ENCODE assay signal across 8 mouse cellular contexts in genomic region chr4:62695523-62695922, GRCm38 (mm10).
DNase-seq lines count a peak whose midpoint lies in the region; ATAC-seq lines count a peak whose summit lies in the region.

No protein-coding gene starts in this region.

- DNase-seq in gastrocnemius, postnatal 25 days, result peak; percentile 56
- DNase-seq in gastrocnemius, adult 8-10 months (ENCODE audit: low spot score in 2 of 2), result no peak
- DNase-seq in ES-CJ7 (ENCODE audit: low read depth, low spot score), result peak; percentile 41
- no peak for DNase-seq in heart, embryonic 10.5 days (ENCODE audit: low spot score)
- peak; percentile 59 to 68 for DNase-seq in kidney, postnatal 36 days
- no peak for DNase-seq in urinary bladder, adult 2 months (ENCODE audit: low spot score)
- DNase-seq in left cerebral cortex, adult 18-20 months (ENCODE audit: low spot score in 2 of 2), result no peak

- H3K27me3 ChIP-seq in heart, embryonic 10.5 days (ENCODE audit: insufficient read depth, poor library complexity, severe bottlenecking), result peaks cover 59% of the 10 kb centered on the region

- H3K9me3 ChIP-seq in heart, embryonic 10.5 days, result no peaks in the 10 kb centered on the region

- peaks cover 74% of the 10 kb centered on the region for H3K4me1 ChIP-seq in heart, embryonic 10.5 days

- peaks cover 30% of the 10 kb centered on the region for H3K36me3 ChIP-seq in heart, embryonic 10.5 days

- H3K27ac ChIP-seq in heart, embryonic 10.5 days, result 0 out of 2 replicates have a peak overlapping the region, but pooled peaks have one; percentile 6

- whole genome bisulfite sequencing in heart, embryonic 10.5 days, result 55% methylated on average over 8 of the region's 8 CpGs

- no peak overlapping the region for H3K4me3 ChIP-seq in heart, embryonic 10.5 days

- ATAC-seq in activated CD4-positive, CD25-positive, alpha-beta regulatory T cell, adult 4 months, result no peak

Comparison
In these comparisons a context has a peak if more than half of its experiments do, and no peak if none do; other contexts are left out.
1. DNase-seq: peak in gastrocnemius, postnatal 25 days (single experiment), ES-CJ7 (single experiment) and kidney, postnatal 36 days (2 of 2); none in gastrocnemius, adult 8-10 months (0 of 2), heart, embryonic 10.5 days (single experiment), urinary bladder, adult 2 months (single experiment) and left cerebral cortex, adult 18-20 months (0 of 2).